Mouse (Mus musculus): ENCODE measurements at regions not wholly inside any gene's neighbourhood (a gene's known extent, or its start where the extent isn't known, plus 50 kb on each side); places are given as distances from the start of the nearest gene placed in this dataset.
A peak's percentile ranks its signal among the peaks of the same experiment; 100 is the strongest.
"Not testable (repeated sequence)": the region's sequence is repeated elsewhere in the genome, so short reads cannot be mapped to it uniquely, and the experiment has no call there.

- H3K4me3 ChIP-seq (ENCODE audit: insufficient read depth, low read length) = no peak overlapping the region
- H3K4me1 ChIP-seq (ENCODE audit: control insufficient read depth, insufficient read depth, low read length) = peaks cover 5% of the 10 kb centered on the region; the same call in 1 of the 2 replicates
- TF ChIP-seq POLR2A (IDR thresholded peaks at IDR 0.05; ENCODE audit: low read depth, low read length) = no peak
- no peak for TF ChIP-seq CTCF (IDR thresholded peaks at IDR 0.05; ENCODE audit: borderline replicate concordance, insufficient read depth, low read length)
- H3K27ac ChIP-seq (ENCODE audit: insufficient read depth, low read length) = no peak overlapping the region
Observed at GRCm38 (mm10) chr3:84390769-84391168, 84.1 kb upstream of the Trim2 start.

DNA sequence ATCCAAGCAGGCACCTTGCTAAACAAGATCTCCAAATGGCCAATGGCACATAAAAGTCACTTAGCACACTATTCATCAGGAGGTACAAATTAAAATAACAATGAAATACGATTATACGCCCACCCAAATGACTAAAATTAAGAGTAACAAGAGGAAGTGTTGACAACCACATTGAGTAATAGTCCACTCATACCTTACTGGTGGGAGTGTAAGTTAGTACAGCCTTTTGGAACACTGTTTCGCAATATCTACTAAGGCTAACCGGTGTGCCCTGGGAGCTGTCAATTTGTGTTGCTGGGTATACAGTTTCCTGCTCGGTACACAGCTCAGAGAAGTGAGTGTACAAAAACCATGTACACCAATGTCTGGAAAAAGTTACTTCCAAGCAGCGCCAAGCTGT lies 81.8 kb upstream of the Trim2 start:
- TF ChIP-seq CTCF (IDR thresholded peaks at IDR 0.05; ENCODE audit: borderline replicate concordance, insufficient read depth, low read length) (no peak), POLR2A (IDR thresholded peaks at IDR 0.05; ENCODE audit: low read depth, low read length) (no peak)
- Histone ChIP-seq H3K4me3 (ENCODE audit: insufficient read depth, low read length) (no peak overlapping the region), H3K27ac (ENCODE audit: insufficient read depth, low read length) (peak overlapping the region; percentile 16; the same call in 1 of the 2 replicates), H3K4me1 (ENCODE audit: control insufficient read depth, insufficient read depth, low read length) (peaks cover 5% of the 10 kb centered on the region; the same call in 1 of the 2 replicates)

DNA sequence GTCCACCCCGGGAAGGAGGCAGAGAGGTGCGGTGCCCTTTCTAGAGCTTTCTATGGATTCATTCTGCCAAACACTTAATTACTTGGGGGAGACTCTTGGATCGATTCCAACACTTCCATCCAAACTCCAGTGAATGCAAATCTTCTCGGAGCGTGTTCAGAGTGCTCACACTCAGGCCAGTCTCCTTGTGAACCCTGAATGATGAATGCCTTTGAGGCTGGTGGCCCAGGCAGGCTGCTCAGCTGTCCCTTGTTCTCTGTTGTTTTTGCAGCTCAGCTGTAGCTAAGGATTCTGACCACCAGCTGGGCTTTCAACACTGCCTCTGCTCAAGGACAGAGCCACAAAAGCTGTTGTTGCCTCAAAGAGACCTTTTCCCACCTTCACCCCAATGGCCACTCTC lies 79.0 kb upstream of the Trim2 start:
- Histone ChIP-seq H3K27ac (ENCODE audit: insufficient read depth, low read length) (no peak overlapping the region), H3K4me3 (ENCODE audit: insufficient read depth, low read length) (no peak overlapping the region), H3K4me1 (ENCODE audit: control insufficient read depth, insufficient read depth, low read length) (peaks cover 5% of the 10 kb centered on the region; the same call in 1 of the 2 replicates)
- TF ChIP-seq POLR2A (IDR thresholded peaks at IDR 0.05; ENCODE audit: low read depth, low read length) = no peak
- TF ChIP-seq CTCF (IDR thresholded peaks at IDR 0.05; ENCODE audit: borderline replicate concordance, insufficient read depth, low read length) = no peak

DNA sequence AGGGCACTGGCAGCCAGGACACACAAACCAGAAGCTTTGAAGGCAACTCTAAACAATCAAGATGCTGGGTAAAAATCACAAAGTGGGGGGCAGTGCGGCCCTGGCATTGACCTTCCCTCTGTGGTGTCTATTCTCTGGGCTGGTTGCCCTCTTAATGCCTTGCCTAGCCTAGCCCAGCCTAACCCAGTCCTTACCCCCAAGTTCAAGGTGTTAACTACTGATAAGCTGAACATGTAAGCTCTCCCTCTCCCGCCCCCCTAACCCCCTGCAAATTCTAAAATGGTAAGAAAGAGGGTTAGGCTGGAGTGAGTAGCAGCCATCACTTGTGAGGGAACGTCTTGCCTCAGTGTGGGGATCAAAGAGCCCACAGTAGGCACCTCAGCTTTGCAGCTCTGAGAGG lies 76.9 kb upstream of the Trim2 start:
- H3K4me3 ChIP-seq (ENCODE audit: insufficient read depth, low read length) = no peak overlapping the region
- no peak overlapping the region for H3K27ac ChIP-seq (ENCODE audit: insufficient read depth, low read length)
- TF ChIP-seq POLR2A (IDR thresholded peaks at IDR 0.05; ENCODE audit: low read depth, low read length) = no peak
- TF ChIP-seq CTCF (IDR thresholded peaks at IDR 0.05; ENCODE audit: borderline replicate concordance, insufficient read depth, low read length) = no peak
- peaks cover 1% of the 10 kb centered on the region; the same call in 1 of the 2 replicates for H3K4me1 ChIP-seq (ENCODE audit: control insufficient read depth, insufficient read depth, low read length)

DNA sequence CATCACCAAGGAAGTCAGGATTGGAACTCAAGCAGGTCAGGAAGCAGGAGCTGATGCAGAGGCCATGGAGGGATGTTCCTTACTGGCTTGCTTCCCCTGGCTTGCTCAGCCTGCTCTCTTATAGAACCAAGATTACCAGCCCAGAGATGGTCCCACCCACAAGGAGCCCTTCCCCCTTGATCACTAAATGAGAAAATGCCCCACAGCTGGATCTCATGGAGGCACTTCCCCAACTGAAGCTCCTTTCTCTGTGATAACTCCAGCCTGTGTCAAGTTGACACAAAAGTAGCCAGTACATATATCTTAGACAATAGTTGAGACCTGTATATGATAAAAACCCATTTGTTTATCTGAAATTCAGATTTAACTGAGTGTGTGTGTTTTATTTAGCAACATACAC lies 76.4 kb upstream of the Trim2 start:
- not testable (repeated sequence) for H3K27ac ChIP-seq (ENCODE audit: insufficient read depth, low read length)

GRCm38 (mm10) chr3:84382006-84382405 lies 75.3 kb upstream of the Trim2 start:
- no peak overlapping the region for H3K4me3 ChIP-seq (ENCODE audit: insufficient read depth, low read length)
- no peaks in the 10 kb centered on the region for H3K4me1 ChIP-seq (ENCODE audit: control insufficient read depth, insufficient read depth, low read length)
- H3K27ac ChIP-seq (ENCODE audit: insufficient read depth, low read length) = no peak overlapping the region
- TF ChIP-seq POLR2A (IDR thresholded peaks at IDR 0.05; ENCODE audit: low read depth, low read length) (no peak), CTCF (IDR thresholded peaks at IDR 0.05; ENCODE audit: borderline replicate concordance, insufficient read depth, low read length) (no peak)

More for the DNA sequence above, 76.4 kb upstream of the Trim2 start:
- not testable (repeated sequence) for H3K4me1 ChIP-seq (ENCODE audit: control insufficient read depth, insufficient read depth, low read length); H3K4me3 ChIP-seq (ENCODE audit: insufficient read depth, low read length)

DNA sequence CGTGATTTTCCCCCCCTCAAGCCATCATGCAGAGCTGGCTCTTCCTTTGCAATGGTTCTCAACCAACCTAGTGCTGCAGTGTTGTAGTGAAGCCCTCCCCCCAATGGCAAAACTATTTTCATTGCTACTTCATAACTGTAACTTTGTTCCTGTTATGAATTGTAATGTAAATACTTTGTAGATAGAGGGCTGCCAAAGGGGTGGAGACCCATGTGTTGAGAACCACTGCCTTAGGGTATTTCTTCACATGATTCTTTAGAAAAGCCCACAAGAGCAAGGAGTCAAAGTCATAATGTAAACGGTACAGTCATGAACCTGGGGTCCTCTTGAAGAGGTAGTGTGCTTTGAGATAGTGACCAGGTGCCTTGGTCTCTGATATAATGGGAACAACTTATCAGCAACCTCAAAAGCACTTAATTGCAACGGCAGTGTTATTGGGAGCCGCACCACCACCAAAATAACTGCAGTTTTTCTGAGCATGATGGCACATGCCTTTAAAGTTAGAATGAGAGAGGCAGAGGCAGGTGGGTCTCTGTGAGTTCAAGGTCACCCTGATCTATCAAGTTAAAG lies 72.4 kb upstream of the Trim2 start:
- no peak for TF ChIP-seq POLR2A (IDR thresholded peaks at IDR 0.05; ENCODE audit: low read depth, low read length)
- TF ChIP-seq CTCF (IDR thresholded peaks at IDR 0.05; ENCODE audit: borderline replicate concordance, insufficient read depth, low read length) = no peak
- no peak overlapping the region for H3K4me3 ChIP-seq (ENCODE audit: insufficient read depth, low read length)

DNA sequence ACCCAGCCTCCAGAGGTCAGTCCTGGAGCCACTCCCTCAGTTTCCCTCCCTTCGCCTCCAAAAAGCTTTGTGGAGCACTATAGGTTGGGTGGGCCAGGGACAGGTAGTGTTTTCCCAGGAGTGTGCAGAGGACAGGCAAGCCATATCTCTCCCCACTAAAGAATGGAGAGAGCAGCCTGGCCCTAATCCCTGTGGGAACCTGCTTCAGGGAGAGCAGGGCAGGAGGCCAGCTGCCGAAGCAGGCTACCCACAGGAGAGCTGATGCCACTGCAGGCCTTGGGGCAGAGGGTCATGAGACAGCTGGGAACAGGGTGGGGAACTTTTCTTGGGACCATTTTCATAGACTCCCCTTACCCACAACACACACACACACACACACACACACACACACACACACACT lies 69.8 kb upstream of the Trim2 start:
- Histone ChIP-seq H3K27ac (ENCODE audit: insufficient read depth, low read length) (no peak overlapping the region), H3K4me1 (ENCODE audit: control insufficient read depth, insufficient read depth, low read length) (0 out of 2 replicates have a peak, but pooled peaks cover 3% of the 10 kb centered on the region), H3K4me3 (ENCODE audit: insufficient read depth, low read length) (no peak overlapping the region)
- TF ChIP-seq POLR2A (IDR thresholded peaks at IDR 0.05; ENCODE audit: low read depth, low read length) = no peak
- no peak for TF ChIP-seq CTCF (IDR thresholded peaks at IDR 0.05; ENCODE audit: borderline replicate concordance, insufficient read depth, low read length)

More for the DNA sequence above, 72.4 kb upstream of the Trim2 start:
- H3K27ac ChIP-seq (ENCODE audit: insufficient read depth, low read length) = no peak overlapping the region
- H3K4me1 ChIP-seq (ENCODE audit: control insufficient read depth, insufficient read depth, low read length) = 0 out of 2 replicates have a peak, but pooled peaks cover 3% of the 10 kb centered on the region

- TF ChIP-seq POLR2A (IDR thresholded peaks at IDR 0.05; ENCODE audit: low read depth, low read length) (no peak), CTCF (IDR thresholded peaks at IDR 0.05; ENCODE audit: borderline replicate concordance, insufficient read depth, low read length) (no peak)
- Histone ChIP-seq H3K27ac (ENCODE audit: insufficient read depth, low read length) (no peak overlapping the region), H3K4me1 (ENCODE audit: control insufficient read depth, insufficient read depth, low read length) (0 out of 2 replicates have a peak, but pooled peaks cover 3% of the 10 kb centered on the region), H3K4me3 (ENCODE audit: insufficient read depth, low read length) (no peak overlapping the region)
Observed at GRCm38 (mm10) chr3:84375832-84376231, 69.2 kb upstream of the Trim2 start.

GRCm38 (mm10) chr3:84371842-84372241 lies 65.2 kb upstream of the Trim2 start:
- Histone ChIP-seq H3K4me1 (ENCODE audit: control insufficient read depth, insufficient read depth, low read length) (0 out of 2 replicates have a peak, but pooled peaks cover 3% of the 10 kb centered on the region), H3K27ac (ENCODE audit: insufficient read depth, low read length) (no peak overlapping the region), H3K4me3 (ENCODE audit: insufficient read depth, low read length) (no peak overlapping the region)
- TF ChIP-seq POLR2A (IDR thresholded peaks at IDR 0.05; ENCODE audit: low read depth, low read length) = no peak
- no peak for TF ChIP-seq CTCF (IDR thresholded peaks at IDR 0.05; ENCODE audit: borderline replicate concordance, insufficient read depth, low read length)

Data from embryonic fibroblast, embryonic 13.5 days (primary cell).